Mouse (Mus musculus): Measurements from ENCODE around the gene Camk1d.

DNA sequence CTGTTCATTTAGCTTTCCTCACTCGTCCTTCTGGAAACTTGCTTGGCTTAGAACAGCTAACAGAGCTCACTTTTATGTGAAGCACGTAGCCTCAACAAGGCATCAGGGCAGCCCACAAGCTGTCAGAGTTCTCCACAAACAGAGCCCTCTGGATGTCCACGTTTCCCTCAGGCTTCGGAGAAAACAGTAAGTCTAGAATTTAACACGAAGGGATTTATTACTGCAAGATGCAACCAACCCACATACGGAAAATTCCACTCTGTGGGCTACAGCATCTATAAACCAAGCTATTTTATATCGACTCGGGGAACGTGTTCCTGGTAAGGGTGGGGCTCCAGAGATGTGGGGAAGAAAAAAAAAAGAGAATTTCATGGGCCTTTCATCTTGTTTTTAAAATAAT lies 369.0 kb downstream of the Camk1d start:
- no peak for TF ChIP-seq POLR2A (IDR thresholded peaks at IDR 0.05; ENCODE audit: borderline replicate concordance, control insufficient read depth, low read depth, low read length)
- TF ChIP-seq CTCF (IDR thresholded peaks at IDR 0.05; ENCODE audit: control insufficient read depth, insufficient read depth, low read length) = no peak

All from bone marrow, adult 2 months (tissue).